Mouse (Mus musculus) layer of hippocampus, adult 8-10 months (tissue): ENCODE data around the gene Plekha6. TPM values are rescaled to one million over a fixed set of nuclear protein-coding genes. Genes with fewer than 3 reads are reported as not detected.
A peak's percentile ranks its signal among the peaks of the same experiment; 100 is the strongest.

Source experiments
- DNase-seq, 2 experiments: peaks; one replicate each; pipeline ENCODE4 v3.0.0; 2022; ENCODE audit warnings: low spot score in 2 of 2
- total RNA-seq, 4 experiments: library from RNA; stranded (reverse); gene quantifications; 2 replicates each; pipeline ENCODE4 v1.2.4; 2022

Gene Plekha6
- total RNA-seq, 4 experiments from 2014 or later, result 61.6 to 69.8 (median 62.7) TPM

- no peak for DNase-seq
Observed at GRCm38 (mm10) chr1:133268503-133268902, 104.5 kb downstream of the Plekha6 start.

- no peak for DNase-seq
Observed at GRCm38 (mm10) chr1:133270336-133270735, 106.3 kb downstream of the Plekha6 start.

GRCm38 (mm10) chr1:133274163-133274562 is 110.2 kb downstream of the Plekha6 start:
- DNase-seq, result no peak

GRCm38 (mm10) chr1:133276983-133277382 is 113.0 kb downstream of the Plekha6 start:
- DNase-seq, result no peak

- DNase-seq, result no peak
Observed at GRCm38 (mm10) chr1:133278539-133278938, 114.5 kb downstream of the Plekha6 start.

- DNase-seq, result no peak
Observed at GRCm38 (mm10) chr1:133278946-133279631, 115.1 kb downstream of the Plekha6 start.

GRCm38 (mm10) chr1:133279632-133280093 is 115.7 kb downstream of the Plekha6 start:
- DNase-seq, result peak; percentile 38 to 55

- no peak for DNase-seq
Observed at GRCm38 (mm10) chr1:133280537-133280936, 116.5 kb downstream of the Plekha6 start.

- no peak for DNase-seq
Observed at GRCm38 (mm10) chr1:133285907-133286306, 121.9 kb downstream of the Plekha6 start.

GRCm38 (mm10) chr1:133287051-133287450 is 123.0 kb downstream of the Plekha6 start:
- peak; percentile 32 to 50 for DNase-seq

GRCm38 (mm10) chr1:133287880-133288279 is 123.9 kb downstream of the Plekha6 start:
- DNase-seq, result no peak

GRCm38 (mm10) chr1:133291888-133292287 is 127.9 kb downstream of the Plekha6 start:
- no peak for DNase-seq

- DNase-seq, result no peak
Observed at GRCm38 (mm10) chr1:133292608-133293007, 128.6 kb downstream of the Plekha6 start.

- no peak for DNase-seq
Observed at GRCm38 (mm10) chr1:133296376-133296775, 132.4 kb downstream of the Plekha6 start.

- DNase-seq, result no peak
Observed at GRCm38 (mm10) chr1:133298816-133299215, 134.8 kb downstream of the Plekha6 start.

- no peak for DNase-seq
Observed at GRCm38 (mm10) chr1:133302540-133302939, 138.5 kb downstream of the Plekha6 start.

GRCm38 (mm10) chr1:133306842-133307241 is 142.8 kb downstream of the Plekha6 start:
- peak; percentile 40 to 78 for DNase-seq

GRCm38 (mm10) chr1:133307318-133307717 is 143.3 kb downstream of the Plekha6 start:
- DNase-seq, result peak in 1 of 2 experiments; percentile 42

GRCm38 (mm10) chr1:133309652-133310267 is 145.8 kb downstream of the Plekha6 start, which contains the start of gene Golt1a:
Golt1a (plus strand) TSS chr1:133309800.
- DNase-seq, result no peak

- no peak for DNase-seq
Observed at GRCm38 (mm10) chr1:133311240-133311639, 147.2 kb downstream of the Plekha6 start.

GRCm38 (mm10) chr1:133311946-133312345 is 147.9 kb downstream of the Plekha6 start:
- DNase-seq, result peak; percentile 66 to 75

- peak; percentile 39 to 46 for DNase-seq
Observed at GRCm38 (mm10) chr1:133314364-133314763, 150.4 kb downstream of the Plekha6 start.

- no peak for DNase-seq
Observed at GRCm38 (mm10) chr1:133315775-133316174, 151.8 kb downstream of the Plekha6 start.
